Mouse (Mus musculus) ES-Bruce4 (cell line): ENCODE measurements at regions not wholly inside any gene's neighbourhood (a gene's known extent, or its start where the extent isn't known, plus 50 kb on each side); places are given as distances from the start of the nearest gene placed in this dataset.

Experiments
- H3K27ac ChIP-seq: 2 replicates; pipeline ENCODE4 v1.5.1; 2012; ENCODE audit warnings: low read length, inconsistent platforms; ENCODE audit not compliant: insufficient read depth
- H3K27me3 ChIP-seq: 2 replicates; pipeline ENCODE4 v1.6.1; 2012; ENCODE audit warnings: mild to moderate bottlenecking, low read length, inconsistent platforms; ENCODE audit not compliant: control insufficient read depth, poor library complexity, insufficient read depth, severe bottlenecking
- H3K36me3 ChIP-seq: 2 replicates; pipeline ENCODE4 v1.6.1; 2012; ENCODE audit warnings: inconsistent platforms, mild to moderate bottlenecking, low read length, moderate library complexity; ENCODE audit not compliant: control insufficient read depth, poor library complexity, insufficient read depth, severe bottlenecking
- H3K4me1 ChIP-seq: one replicate; pipeline ENCODE4 v1.8.1; 2011; ENCODE audit warnings: low read length; ENCODE audit not compliant: control insufficient read depth, insufficient read depth
- H3K4me3 ChIP-seq: 2 replicates; pipeline ENCODE4 v1.5.1; 2011; ENCODE audit warnings: low read depth, mild to moderate bottlenecking, low read length
- H3K9ac ChIP-seq: 2 replicates; pipeline ENCODE4 v1.6.1; 2012; ENCODE audit warnings: low read depth, mild to moderate bottlenecking, inconsistent platforms; ENCODE audit not compliant: poor library complexity, severe bottlenecking
- H3K9me3 ChIP-seq: replicated peaks from 2 replicates; pipeline ENCODE4 v1.6.1; 2012; ENCODE audit warnings: mild to moderate bottlenecking, low read length, inconsistent platforms; ENCODE audit not compliant: control insufficient read depth, poor library complexity, insufficient read depth, severe bottlenecking
- CTCF ChIP-seq: IDR thresholded peaks from one replicate; pipeline ENCODE4 v1.8.1; 2011; ENCODE audit warnings: low read depth, low read length
- EP300 ChIP-seq: IDR thresholded peaks from 2 replicates; pipeline ENCODE4 v1.6.1; 2011; ENCODE audit warnings: low read depth, low read length; ENCODE audit not compliant: insufficient read depth
- POLR2A ChIP-seq: IDR thresholded peaks from one replicate; pipeline ENCODE4 v1.8.1; 2011; ENCODE audit warnings: low read length; ENCODE audit not compliant: insufficient read depth

- H3K27ac ChIP-seq: no peak overlapping the region
- H3K4me3 ChIP-seq: no peak overlapping the region
- TF ChIP-seq POLR2A (no peak), CTCF (no peak), EP300 (no peak)
- no peaks in the 10 kb centered on the region for H3K36me3 ChIP-seq
- no peaks in the 10 kb centered on the region for H3K4me1 ChIP-seq
- H3K9me3 ChIP-seq: no peaks in the 10 kb centered on the region
- H3K9ac ChIP-seq: no peak overlapping the region
- H3K27me3 ChIP-seq: no peaks in the 10 kb centered on the region
Observed at GRCm38 (mm10) chr1:118741286-118741685, 113.5 kb downstream of the Tfcp2l1 start.

- no peaks in the 10 kb centered on the region for H3K27me3 ChIP-seq
- H3K4me3 ChIP-seq: no peak overlapping the region
- TF ChIP-seq POLR2A (no peak), EP300 (0 out of 2 replicates have a peak, but pooled peaks have one; percentile 17)
- no peaks in the 10 kb centered on the region for H3K4me1 ChIP-seq
- H3K36me3 ChIP-seq: no peaks in the 10 kb centered on the region
- H3K9me3 ChIP-seq: no peaks in the 10 kb centered on the region
- H3K9ac ChIP-seq: no peak overlapping the region
- H3K27ac ChIP-seq: no peak overlapping the region
Observed at GRCm38 (mm10) chr1:118748196-118748595, 120.5 kb downstream of the Tfcp2l1 start.

GRCm38 (mm10) chr1:118752869-118753268 lies 125.1 kb downstream of the Tfcp2l1 start:
- Histone ChIP-seq H3K36me3 (no peaks in the 10 kb centered on the region), H3K9me3 (no peaks in the 10 kb centered on the region), H3K27me3 (no peaks in the 10 kb centered on the region), H3K9ac (no peak overlapping the region), H3K4me1 (peaks cover 5% of the 10 kb centered on the region), H3K27ac (no peak overlapping the region), H3K4me3 (no peak overlapping the region)
- TF ChIP-seq POLR2A (no peak), EP300 (no peak), CTCF (no peak)

- H3K9ac ChIP-seq: no peak overlapping the region
- no peaks in the 10 kb centered on the region for H3K9me3 ChIP-seq
- H3K27ac ChIP-seq: no peak overlapping the region
Observed at GRCm38 (mm10) chr1:118756171-118756865, 128.6 kb downstream of the Tfcp2l1 start.

GRCm38 (mm10) chr1:118757340-118758030 lies 129.7 kb downstream of the Tfcp2l1 start:
- Histone ChIP-seq H3K27me3 (no peaks in the 10 kb centered on the region), H3K9ac (no peak overlapping the region), H3K36me3 (no peaks in the 10 kb centered on the region), H3K4me3 (no peak overlapping the region), H3K27ac (no peak overlapping the region), H3K9me3 (no peaks in the 10 kb centered on the region), H3K4me1 (peaks cover 7% of the 10 kb centered on the region)
- TF ChIP-seq CTCF (no peak), EP300 (peak; percentile 69; the same call in 1 of the 2 replicates)

More at GRCm38 (mm10) chr1:118756171-118756865, 128.6 kb downstream of the Tfcp2l1 start:
- Histone ChIP-seq H3K4me1 (peaks cover 7% of the 10 kb centered on the region), H3K27me3 (no peaks in the 10 kb centered on the region), H3K36me3 (no peaks in the 10 kb centered on the region), H3K4me3 (no peak overlapping the region)
- TF ChIP-seq EP300 (no peak), POLR2A (no peak), CTCF (no peak)

- Histone ChIP-seq H3K4me3 (no peak overlapping the region), H3K27me3 (no peaks in the 10 kb centered on the region), H3K9ac (no peak overlapping the region), H3K4me1 (peaks cover 7% of the 10 kb centered on the region), H3K36me3 (no peaks in the 10 kb centered on the region), H3K27ac (no peak overlapping the region), H3K9me3 (no peaks in the 10 kb centered on the region)
- no peak for TF ChIP-seq POLR2A
- TF ChIP-seq CTCF: no peak
- TF ChIP-seq EP300: no peak
Observed at GRCm38 (mm10) chr1:118758031-118758400, 130.3 kb downstream of the Tfcp2l1 start.
